Mouse (Mus musculus) midbrain, postnatal 0 days (tissue): ENCODE results near the gene Eln. TPM values are rescaled to one million over a fixed set of nuclear protein-coding genes. Genes with fewer than 3 reads are reported as not detected.
A peak's percentile ranks its signal among the peaks of the same experiment; 100 is the strongest.

Experiments used
- ATAC-seq: fragments of 200-750 bp; cut with Nextera tagmentation; 2 replicates; pipeline ENCODE4 v1.8.0; 2017; ENCODE audit warnings: moderate number of reproducible peaks, mild to moderate bottlenecking, moderate TSS enrichment, moderate library complexity; ENCODE audit not compliant: low FRiP score
- DNase-seq: peaks from one replicate; pipeline ENCODE4 v3.0.0-alpha.2; 2015; ENCODE audit warnings: low spot score
- H3K27ac ChIP-seq: fragments of 300-500 bp; sonication (generic); 2 replicates; pipeline ENCODE4 v1.5.1; 2014; ENCODE audit warnings: low read depth, mild to moderate bottlenecking, low read length, mixed read lengths
- H3K27me3 ChIP-seq: fragments of 300-500 bp; sonication (generic); 2 replicates; pipeline ENCODE4 v1.6.1; 2014; ENCODE audit warnings: low read length, control low read depth, mixed read lengths; ENCODE audit not compliant: insufficient read depth
- H3K36me3 ChIP-seq: fragments of 300-500 bp; sonication (generic); 2 replicates; pipeline ENCODE4 v1.6.1; 2014; ENCODE audit warnings: low read length, control low read depth, mixed read lengths; ENCODE audit not compliant: insufficient read depth
- H3K4me1 ChIP-seq: fragments of 300-500 bp; sonication (generic); 2 replicates; pipeline ENCODE4 v1.6.1; 2014; ENCODE audit warnings: mild to moderate bottlenecking, control low read depth, antibody characterized with exemption, low read length, mixed read lengths; ENCODE audit not compliant: insufficient read depth
- H3K4me2 ChIP-seq: fragments of 300-500 bp; sonication (generic); 2 replicates; pipeline ENCODE4 v1.6.1; 2014; ENCODE audit warnings: low read depth, mild to moderate bottlenecking, low read length, mixed read lengths; ENCODE audit not compliant: poor library complexity, severe bottlenecking
- H3K4me3 ChIP-seq: fragments of 300-500 bp; sonication (generic); 2 replicates; pipeline ENCODE4 v1.5.1; 2014; ENCODE audit warnings: low read depth, mild to moderate bottlenecking, low read length, moderate library complexity
- H3K9ac ChIP-seq: fragments of 300-500 bp; sonication (generic); replicated peaks from 2 replicates; pipeline ENCODE4 v1.6.1; 2014; ENCODE audit warnings: mild to moderate bottlenecking, low read length, moderate library complexity, mixed read lengths; ENCODE audit not compliant: poor library complexity, severe bottlenecking
- H3K9me3 ChIP-seq: fragments of 300-500 bp; sonication (generic); 2 replicates; pipeline ENCODE4 v1.6.1; 2016; ENCODE audit warnings: low read length, control low read depth
- CTCF ChIP-seq: IDR thresholded peaks from 2 replicates; pipeline ENCODE4 v1.5.1; 2016; ENCODE audit warnings: antibody characterized with exemption, mild to moderate bottlenecking
- WGBS: fragments of 180-500 bp; shearing (Covaris S2); extraction: QIAGEN DNeasy Blood & Tissue Kit; methylation state at CpG from one replicate; pipeline ENCODE4 v1.1.7; 2014; 5-methylcytosine and 5-hydroxymethylcytosine counted together
- polyA plus RNA-seq: library from polyadenylated mRNA; unstranded; fragments of >200 nt; fragmentation: Nextera tagmentation; extraction: Ambion mirVana; gene quantifications from 2 replicates; pipeline ENCODE4 v1.2.1, GENCODE M21; 2015
- total RNA-seq: library from RNA; depleted of rRNA; stranded (reverse); fragments of >200 nt; gene quantifications from 2 replicates; pipeline ENCODE4 v1.2.3, GENCODE M21; 2014

Gene Eln
- total and polyA plus RNA-seq, 2 experiments from 2014 or later, result 27.7 to 35.0 TPM

- no peak for TF ChIP-seq CTCF
- Histone ChIP-seq H3K9me3 (no peaks in the 10 kb centered on the region), H3K4me1 (no peaks in the 10 kb centered on the region), H3K36me3 (no peaks in the 10 kb centered on the region), H3K4me2 (no peak overlapping the region), H3K27me3 (no peaks in the 10 kb centered on the region), H3K27ac (no peak overlapping the region), H3K4me3 (no peak overlapping the region), H3K9ac (no peak overlapping the region)
- 62% methylated on average over 6 of the region's 6 CpGs for WGBS
- DNase-seq, result peak; percentile 53
- ATAC-seq, result no peak
Measured at GRCm38 (mm10) chr5:134709275-134709674, 37.8 kb downstream of the Eln start.

- Histone ChIP-seq H3K36me3 (no peaks in the 10 kb centered on the region), H3K4me2 (no peak overlapping the region), H3K9ac (no peak overlapping the region), H3K27me3 (no peaks in the 10 kb centered on the region; the same call in 1 of the 2 replicates), H3K4me1 (no peaks in the 10 kb centered on the region), H3K9me3 (no peaks in the 10 kb centered on the region), H3K4me3 (no peak overlapping the region), H3K27ac (no peak overlapping the region)
- ATAC-seq (peak; percentile 31; the same call in 1 of the 2 replicates), DNase-seq (peak; percentile 65)
- TF ChIP-seq CTCF, result peak; percentile 83
Measured at GRCm38 (mm10) chr5:134704157-134704556, 43.0 kb downstream of the Eln start.

GRCm38 (mm10) chr5:134695539-134695938 is 51.6 kb downstream of the Eln start:
- DNase-seq (no peak), ATAC-seq (no peak)
- no peaks in the 10 kb centered on the region for H3K27me3 ChIP-seq
- H3K4me1 ChIP-seq, result no peaks in the 10 kb centered on the region
- H3K9ac ChIP-seq, result no peak overlapping the region
- no peaks in the 10 kb centered on the region for H3K9me3 ChIP-seq
- no peak for TF ChIP-seq CTCF
- no peak overlapping the region for H3K27ac ChIP-seq
- no peak overlapping the region for H3K4me2 ChIP-seq
- 95% methylated on average over 2 of the region's 2 CpGs for WGBS
- H3K36me3 ChIP-seq, result no peaks in the 10 kb centered on the region
- no peak overlapping the region for H3K4me3 ChIP-seq

GRCm38 (mm10) chr5:134695082-134695481 is 52.0 kb downstream of the Eln start:
- H3K9ac ChIP-seq, result no peak overlapping the region
- H3K27me3 ChIP-seq, result no peaks in the 10 kb centered on the region
- H3K27ac ChIP-seq, result no peak overlapping the region
- no peaks in the 10 kb centered on the region for H3K4me1 ChIP-seq
- no peak overlapping the region for H3K4me2 ChIP-seq
- TF ChIP-seq CTCF, result no peak
- no peak overlapping the region for H3K4me3 ChIP-seq
- DNase-seq (no peak), ATAC-seq (no peak)
- WGBS, result 12% methylated on average over 2 of the region's 2 CpGs
- no peaks in the 10 kb centered on the region for H3K9me3 ChIP-seq
- no peaks in the 10 kb centered on the region for H3K36me3 ChIP-seq

- no peak for ATAC-seq
- TF ChIP-seq CTCF, result no peak
- 88% methylated on average over 1 of the region's 1 CpGs for WGBS
- DNase-seq, result no peak
- Histone ChIP-seq H3K4me1 (0 out of 2 replicates have a peak, but pooled peaks cover 4% of the 10 kb centered on the region), H3K4me2 (no peak overlapping the region), H3K4me3 (no peak overlapping the region), H3K27ac (no peak overlapping the region), H3K36me3 (no peaks in the 10 kb centered on the region), H3K9me3 (no peaks in the 10 kb centered on the region), H3K9ac (no peak overlapping the region), H3K27me3 (no peaks in the 10 kb centered on the region)
Measured at GRCm38 (mm10) chr5:134692704-134693103, 54.4 kb downstream of the Eln start.

GRCm38 (mm10) chr5:134688718-134689284 is 58.3 kb downstream of the Eln start:
- Histone ChIP-seq H3K4me2 (peak overlapping the region; percentile 83), H3K27me3 (no peaks in the 10 kb centered on the region), H3K9me3 (no peaks in the 10 kb centered on the region), H3K4me3 (peak overlapping the region; percentile 91), H3K27ac (peak overlapping the region; percentile 87), H3K9ac (peak overlapping the region; percentile 96), H3K36me3 (peaks cover 24% of the 10 kb centered on the region), H3K4me1 (0 out of 2 replicates have a peak, but pooled peaks cover 13% of the 10 kb centered on the region)
- 2% methylated on average over 36 of the region's 38 CpGs for WGBS
- DNase-seq (peak; percentile 99), ATAC-seq (peak; percentile 96)
- TF ChIP-seq CTCF, result peak; percentile 77
